Mouse (Mus musculus) forebrain, postnatal 0 days (tissue): Measurements from ENCODE around the gene Qtrt1. TPM values are rescaled to one million over a fixed set of nuclear protein-coding genes. Genes with fewer than 3 reads are reported as not detected.
A peak's percentile ranks its signal among the peaks of the same experiment; 100 is the strongest.

Experiments
- ATAC-seq: fragments of 200-750 bp; cut with Nextera tagmentation; 2 replicates; pipeline ENCODE4 v1.8.0; 2017; ENCODE audit warnings: mild to moderate bottlenecking, moderate library complexity
- DNase-seq: peaks from one replicate; pipeline ENCODE4 v3.0.0-alpha.2; 2015
- H3K27ac ChIP-seq: fragments of 300-500 bp; sonication (generic); 2 replicates; pipeline ENCODE4 v1.5.1; 2014; ENCODE audit warnings: low read depth, mild to moderate bottlenecking, antibody characterized with exemption, low read length, moderate library complexity, mixed read lengths
- H3K27me3 ChIP-seq: fragments of 300-500 bp; sonication (generic); 2 replicates; pipeline ENCODE4 v1.6.1; 2014; ENCODE audit warnings: mild to moderate bottlenecking, low read length, mixed read lengths; ENCODE audit not compliant: insufficient read depth
- H3K36me3 ChIP-seq: fragments of 300-500 bp; sonication (generic); 2 replicates; pipeline ENCODE4 v1.6.1; 2014; ENCODE audit warnings: mild to moderate bottlenecking, moderate library complexity; ENCODE audit not compliant: insufficient read depth
- H3K4me1 ChIP-seq: fragments of 300-500 bp; sonication (generic); 2 replicates; pipeline ENCODE4 v1.6.1; 2014; ENCODE audit warnings: antibody characterized with exemption; ENCODE audit not compliant: insufficient read depth
- H3K4me2 ChIP-seq: fragments of 300-500 bp; sonication (generic); 2 replicates; pipeline ENCODE4 v1.6.1; 2014; ENCODE audit warnings: low read depth, mild to moderate bottlenecking, moderate library complexity
- H3K4me3 ChIP-seq: fragments of 300-500 bp; sonication (generic); 2 replicates; pipeline ENCODE4 v1.5.1; 2014; ENCODE audit warnings: low read depth, low read length, mixed read lengths
- H3K9ac ChIP-seq: fragments of 300-500 bp; sonication (generic); 2 replicates; pipeline ENCODE4 v1.6.1; 2014; ENCODE audit warnings: mild to moderate bottlenecking
- H3K9me3 ChIP-seq: fragments of 300-500 bp; sonication (generic); 2 replicates; pipeline ENCODE4 v1.6.1; 2016; ENCODE audit warnings: low read length
- CTCF ChIP-seq: sonication (generic); IDR thresholded peaks from 2 replicates; pipeline ENCODE4 v1.5.1; 2016; ENCODE audit warnings: antibody characterized with exemption, control low read depth, low read depth
- WGBS: fragments of 180-500 bp; shearing (Covaris S2); extraction: QIAGEN DNeasy Blood & Tissue Kit; methylation state at CpG from one replicate; pipeline ENCODE4 v1.1.7; 2014; 5-methylcytosine and 5-hydroxymethylcytosine counted together
- polyA plus RNA-seq: library from polyadenylated mRNA; unstranded; fragments of >200 nt; fragmentation: Nextera tagmentation; extraction: Ambion mirVana; gene quantifications from 2 replicates; pipeline ENCODE4 v1.2.1, GENCODE M21; 2015
- total RNA-seq: library from RNA; depleted of rRNA; stranded (reverse); fragments of >200 nt; gene quantifications from 2 replicates; pipeline ENCODE4 v1.2.3, GENCODE M21; 2014

Gene Qtrt1
- total and polyA plus RNA-seq, 2 experiments from 2014 or later, result 34.8 to 37.7 TPM

DNA sequence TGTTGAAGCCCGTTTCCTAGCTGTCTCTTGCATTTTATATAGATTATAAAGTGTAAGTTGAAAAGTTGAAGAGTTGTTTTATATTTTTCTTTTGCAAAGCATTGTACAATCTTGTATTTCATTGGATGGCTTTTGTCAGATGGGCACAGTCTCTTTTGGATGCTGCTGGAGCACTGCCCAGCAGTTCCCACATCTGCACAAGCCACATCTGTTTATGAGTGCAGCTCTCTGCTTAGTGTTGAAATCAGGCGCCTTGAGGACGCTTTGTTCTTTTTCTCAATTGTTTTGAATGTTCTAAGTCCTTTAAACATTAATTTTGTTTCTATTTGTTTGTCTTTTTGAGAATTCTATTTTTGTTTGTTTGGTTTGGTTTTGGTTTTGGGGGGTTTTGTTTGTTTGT is 26.6 kb downstream of the Qtrt1 start:
- TF ChIP-seq CTCF, result no peak
- WGBS, result 65% methylated on average over 3 of the region's 3 CpGs
- Histone ChIP-seq H3K36me3 (no peaks in the 10 kb centered on the region), H3K4me1 (no peaks in the 10 kb centered on the region), H3K4me2 (no peak overlapping the region), H3K9ac (no peak overlapping the region), H3K4me3 (no peak overlapping the region), H3K9me3 (no peaks in the 10 kb centered on the region), H3K27ac (no peak overlapping the region), H3K27me3 (no peaks in the 10 kb centered on the region)
- DNase-seq (peak; percentile 17), ATAC-seq (peak; percentile 42; the same call in 1 of the 2 replicates)

DNA sequence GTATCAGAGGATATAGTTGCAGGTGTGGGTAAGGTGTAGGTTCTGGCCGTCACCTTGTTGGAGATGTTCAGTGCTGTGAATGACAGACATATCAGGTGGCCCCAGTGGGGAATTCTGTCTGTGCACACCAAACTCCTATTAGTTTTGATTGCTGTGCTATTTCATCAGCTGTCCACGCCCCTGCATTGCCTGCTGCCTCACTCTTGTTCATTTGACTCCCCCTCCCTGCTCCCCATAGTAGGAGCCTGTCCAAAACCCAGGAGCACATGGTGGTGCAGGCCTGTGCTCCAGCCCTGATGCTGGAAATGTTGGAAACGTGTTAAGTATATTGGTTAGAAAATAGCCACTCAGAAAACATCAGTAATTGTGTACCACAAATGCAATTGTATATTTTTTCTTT is 27.8 kb downstream of the Qtrt1 start:
- no peak for TF ChIP-seq CTCF
- 77% methylated on average over 3 of the region's 3 CpGs for WGBS

GRCm38 (mm10) chr9:21439914-21440313 is 28.3 kb downstream of the Qtrt1 start:
- no peak for TF ChIP-seq CTCF
- H3K9ac ChIP-seq, result no peak overlapping the region
- H3K4me1 ChIP-seq, result no peaks in the 10 kb centered on the region
- no peak for ATAC-seq
- H3K36me3 ChIP-seq, result no peaks in the 10 kb centered on the region
- no peak overlapping the region for H3K27ac ChIP-seq
- 94% methylated on average over 2 of the region's 2 CpGs for WGBS
- H3K4me3 ChIP-seq, result no peak overlapping the region
- H3K9me3 ChIP-seq, result no peaks in the 10 kb centered on the region
- no peak for DNase-seq
- H3K4me2 ChIP-seq, result no peak overlapping the region
- no peaks in the 10 kb centered on the region for H3K27me3 ChIP-seq

More for the DNA sequence above, 27.8 kb downstream of the Qtrt1 start:
- DNase-seq (no peak), ATAC-seq (no peak)
- H3K9ac ChIP-seq, result no peak overlapping the region
- H3K27me3 ChIP-seq, result no peaks in the 10 kb centered on the region
- no peaks in the 10 kb centered on the region for H3K4me1 ChIP-seq
- H3K9me3 ChIP-seq, result no peaks in the 10 kb centered on the region
- no peak overlapping the region for H3K4me2 ChIP-seq
- H3K36me3 ChIP-seq, result no peaks in the 10 kb centered on the region
- no peak overlapping the region for H3K4me3 ChIP-seq
- H3K27ac ChIP-seq, result no peak overlapping the region

DNA sequence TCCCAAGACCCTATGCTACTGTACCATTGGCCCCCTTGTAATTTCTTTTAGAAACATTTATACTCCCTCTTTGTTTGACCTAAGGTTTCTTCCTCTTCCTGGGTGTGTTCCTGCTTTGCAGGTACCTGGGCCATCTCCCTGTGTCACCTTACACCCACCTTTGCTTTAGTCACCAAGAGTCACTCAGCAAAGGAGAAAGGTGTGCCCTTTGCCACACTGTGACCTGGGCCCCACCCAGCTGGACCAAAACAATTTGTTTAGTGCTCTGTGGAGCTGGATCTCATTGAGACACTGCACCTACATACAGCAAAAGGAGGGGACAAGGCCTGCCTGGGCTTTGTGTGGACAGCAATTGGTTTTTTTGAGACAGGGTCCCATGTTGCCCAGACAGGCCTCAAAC is 28.8 kb downstream of the Qtrt1 start:
- Histone ChIP-seq H3K9me3 (no peaks in the 10 kb centered on the region), H3K27ac (no peak overlapping the region), H3K4me2 (no peak overlapping the region), H3K4me1 (no peaks in the 10 kb centered on the region), H3K27me3 (no peaks in the 10 kb centered on the region), H3K36me3 (no peaks in the 10 kb centered on the region), H3K4me3 (no peak overlapping the region), H3K9ac (no peak overlapping the region)
- DNase-seq, result no peak
- TF ChIP-seq CTCF, result no peak
- ATAC-seq, result no peak

GRCm38 (mm10) chr9:21443853-21444252 is 32.2 kb downstream of the Qtrt1 start:
- no peak overlapping the region for H3K4me2 ChIP-seq
- WGBS, result 93% methylated on average over 8 of the region's 8 CpGs
- ATAC-seq, result no peak
- H3K27me3 ChIP-seq, result no peaks in the 10 kb centered on the region
- H3K27ac ChIP-seq, result no peak overlapping the region
- H3K36me3 ChIP-seq, result no peaks in the 10 kb centered on the region
- DNase-seq, result no peak
- H3K9me3 ChIP-seq, result no peaks in the 10 kb centered on the region
- no peak overlapping the region for H3K4me3 ChIP-seq
- no peak overlapping the region for H3K9ac ChIP-seq
- no peaks in the 10 kb centered on the region for H3K4me1 ChIP-seq
- no peak for TF ChIP-seq CTCF

DNA sequence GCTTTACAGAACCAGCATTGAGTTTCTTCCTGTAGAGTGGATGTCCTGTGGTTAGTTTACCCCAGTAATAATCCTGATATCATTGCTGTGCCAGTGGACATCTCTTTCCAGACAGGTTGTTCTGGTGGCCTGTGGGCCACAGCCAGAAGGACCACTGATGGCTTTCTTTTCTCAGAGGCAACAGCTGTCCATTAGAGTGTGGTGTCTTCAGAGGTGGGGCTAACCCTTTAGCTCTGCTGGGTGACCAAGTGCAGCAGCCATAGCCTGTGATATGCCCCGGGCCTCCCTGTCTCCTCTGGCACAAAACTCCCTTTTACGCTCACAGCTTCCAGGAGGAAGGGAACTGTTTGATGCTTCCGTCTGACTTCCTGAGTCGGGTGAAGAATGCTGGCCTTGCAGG is 32.9 kb downstream of the Qtrt1 start:
- no peak for DNase-seq
- WGBS, result 98% methylated on average over 4 of the region's 4 CpGs

DNA sequence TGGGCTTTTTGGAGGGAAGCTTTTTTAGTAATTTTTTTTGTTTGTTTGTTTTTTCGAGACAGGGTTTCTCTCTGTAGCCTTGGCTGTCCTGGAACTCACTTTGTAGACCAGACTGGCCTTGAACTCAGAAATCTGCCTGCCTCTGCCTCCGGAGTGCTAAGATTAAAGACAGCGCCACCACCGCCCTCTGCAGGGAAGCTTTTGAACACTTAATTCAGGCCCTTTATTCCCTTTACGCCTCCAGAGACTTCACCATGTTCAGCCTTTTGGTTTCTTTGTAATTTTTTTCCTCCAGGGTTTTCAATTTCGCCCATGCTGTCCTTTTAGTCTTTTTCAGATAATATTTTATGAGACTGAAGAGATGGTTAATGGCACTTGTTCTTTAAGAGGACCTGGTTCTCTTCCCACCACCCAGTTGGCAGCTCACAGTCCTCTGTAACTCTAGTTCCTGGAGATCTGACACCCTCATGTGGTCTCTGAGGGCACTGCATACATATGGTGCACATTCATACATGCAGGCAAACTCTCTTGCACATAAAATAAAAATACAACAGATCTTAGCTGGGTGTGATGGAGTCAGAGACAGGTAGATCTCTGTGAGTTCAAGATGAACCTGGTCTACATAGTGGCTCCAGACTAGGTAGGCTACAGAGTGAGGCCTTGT is 33.6 kb downstream of the Qtrt1 start:
- WGBS, result 96% methylated on average over 6 of the region's 6 CpGs
- Histone ChIP-seq H3K4me2 (no peak overlapping the region), H3K4me3 (no peak overlapping the region), H3K4me1 (no peaks in the 10 kb centered on the region), H3K9ac (no peak overlapping the region), H3K36me3 (no peaks in the 10 kb centered on the region), H3K9me3 (no peaks in the 10 kb centered on the region), H3K27me3 (no peaks in the 10 kb centered on the region), H3K27ac (no peak overlapping the region)
- TF ChIP-seq CTCF, result no peak
- DNase-seq (no peak), ATAC-seq (no peak)

More for the DNA sequence above, 32.9 kb downstream of the Qtrt1 start:
- no peak overlapping the region for H3K27ac ChIP-seq
- H3K9ac ChIP-seq, result no peak overlapping the region
- no peak overlapping the region for H3K4me3 ChIP-seq
- ATAC-seq, result no peak
- H3K4me2 ChIP-seq, result no peak overlapping the region
- H3K9me3 ChIP-seq, result no peaks in the 10 kb centered on the region
- no peaks in the 10 kb centered on the region for H3K4me1 ChIP-seq
- no peaks in the 10 kb centered on the region for H3K36me3 ChIP-seq
- no peak for TF ChIP-seq CTCF
- H3K27me3 ChIP-seq, result no peaks in the 10 kb centered on the region
